Mouse (Mus musculus) MEL (cell line): Measurements from ENCODE around the gene Rasgrp3. TPM values are rescaled to one million over a fixed set of nuclear protein-coding genes. Genes with fewer than 3 reads are reported as not detected.

ENCODE experiments used
- DNase-seq: peaks from one replicate; pipeline ENCODE4 v3.0.0; 2011; ENCODE audit warnings: low read depth, low spot score
- H3K27ac ChIP-seq: 2 replicates; pipeline ENCODE4 v1.5.1; 2012; ENCODE audit warnings: low read depth, mild to moderate bottlenecking, control low read depth, low read length, moderate library complexity; ENCODE audit not compliant: control insufficient read depth
- H3K27me3 ChIP-seq, 2 experiments: fragments of 150-350 bp in 1 of 2; sonication (generic) in 1 of 2; 2 replicates each; pipeline ENCODE4 v1.6.1; 2012; ENCODE audit warnings: low read length in 2 of 2, mild to moderate bottlenecking in 2 of 2, improper control_type of control experiment in 1 of 2, moderate library complexity in 1 of 2; ENCODE audit not compliant: insufficient read depth in 2 of 2, control insufficient read depth in 1 of 2
- H3K36me3 ChIP-seq, 2 experiments: 2 replicates each; pipeline ENCODE4 v1.6.1; 2012 to 2014; ENCODE audit warnings: low read length in 2 of 2, improper control_type of control experiment in 1 of 2, inconsistent platforms in 1 of 2, mild to moderate bottlenecking in 1 of 2; ENCODE audit not compliant: insufficient read depth in 2 of 2, control insufficient read depth in 1 of 2
- H3K4me1 ChIP-seq, 2 experiments: fragments of 150-350 bp in 1 of 2; sonication (generic) in 1 of 2; 2 replicates each; pipeline ENCODE4 v1.6.1; 2012; ENCODE audit warnings: low read length in 2 of 2, improper control_type of control experiment in 1 of 2, mild to moderate bottlenecking in 1 of 2; ENCODE audit not compliant: insufficient read depth in 2 of 2, control insufficient read depth in 1 of 2
- H3K4me3 ChIP-seq, 2 experiments: fragments of 150-350 bp in 1 of 2; sonication (generic) in 1 of 2; 2 replicates each; pipeline ENCODE4 v1.5.1; 2012; ENCODE audit warnings: low read depth in 2 of 2, low read length in 2 of 2, mild to moderate bottlenecking in 2 of 2, moderate library complexity in 2 of 2, control low read depth in 1 of 2, improper control_type of control experiment in 1 of 2; ENCODE audit not compliant: control insufficient read depth in 1 of 2, insufficient read depth in 1 of 2
- H3K79me2 ChIP-seq: 2 replicates; pipeline ENCODE4 v1.6.1; 2012; ENCODE audit warnings: mild to moderate bottlenecking, low read length, moderate library complexity; ENCODE audit not compliant: control insufficient read depth, poor library complexity, insufficient read depth
- H3K9ac ChIP-seq: 2 replicates; pipeline ENCODE4 v1.6.1; 2012; ENCODE audit warnings: low read depth, mild to moderate bottlenecking, control low read depth, low read length, moderate library complexity; ENCODE audit not compliant: control insufficient read depth, poor library complexity, severe bottlenecking
- H3K9me3 ChIP-seq: fragments of 150-350 bp; sonication (generic); replicated peaks from 2 replicates; pipeline ENCODE4 v1.6.1; 2012; ENCODE audit warnings: mild to moderate bottlenecking, low read length, improper control_type of control experiment, moderate library complexity; ENCODE audit not compliant: insufficient read depth
- BHLHE40 ChIP-seq: IDR thresholded peaks from 2 replicates; pipeline ENCODE4 v1.6.1; 2012; ENCODE audit warnings: low read depth, mild to moderate bottlenecking, inconsistent platforms, low read length, improper control_type of control experiment, borderline replicate concordance
- CTCF ChIP-seq, 3 experiments: IDR thresholded peaks in 2 of 3; conservative IDR thresholded peaks in 1 of 3; 2 replicates each; pipeline ENCODE4 v1.5.1; 2011 to 2012; ENCODE audit warnings: low read length in 3 of 3, low read depth in 2 of 3, mild to moderate bottlenecking in 2 of 3, improper control_type of control experiment in 1 of 3, inconsistent platforms in 1 of 3, mixed read lengths in 1 of 3, moderate library complexity in 1 of 3; ENCODE audit not compliant: control insufficient read depth in 1 of 3, insufficient read depth in 1 of 3, poor library complexity in 1 of 3, severe bottlenecking in 1 of 3
- ELF1 ChIP-seq: IDR thresholded peaks from 2 replicates; pipeline ENCODE4 v1.6.1; 2014; ENCODE audit warnings: low read depth, mild to moderate bottlenecking, inconsistent platforms, low read length, improper control_type of control experiment, moderate library complexity
- ETS1 ChIP-seq: IDR thresholded peaks from 2 replicates; pipeline ENCODE4 v1.6.1; 2012; ENCODE audit warnings: low read depth, mild to moderate bottlenecking, inconsistent platforms, low read length, improper control_type of control experiment, moderate library complexity
- GATA1 ChIP-seq: IDR thresholded peaks from 2 replicates; pipeline ENCODE4 v1.6.1; 2011; ENCODE audit warnings: low read depth, low read length, improper control_type of control experiment
- JUND ChIP-seq: IDR thresholded peaks from 2 replicates; pipeline ENCODE4 v1.6.1; 2011; ENCODE audit warnings: low read depth, mild to moderate bottlenecking, improper control_type of control experiment, low read length
- MEF2A ChIP-seq: IDR thresholded peaks from 2 replicates; pipeline ENCODE4 v1.6.1; 2014; ENCODE audit warnings: low read depth, mild to moderate bottlenecking, inconsistent platforms, low read length, improper control_type of control experiment; ENCODE audit not compliant: poor library complexity, insufficient replicate concordance, severe bottlenecking; ENCODE audit errors: extremely low read depth
- MYC ChIP-seq: IDR thresholded peaks from 2 replicates; pipeline ENCODE4 v1.6.1; 2011; ENCODE audit warnings: low read depth, mild to moderate bottlenecking, low read length, improper control_type of control experiment, moderate library complexity
- NELFE ChIP-seq: IDR thresholded peaks from 2 replicates; pipeline ENCODE4 v1.6.1; 2011; ENCODE audit warnings: low read depth, low read length, improper control_type of control experiment
- NRF1 ChIP-seq: IDR thresholded peaks from 2 replicates; pipeline ENCODE4 v1.6.1; 2014; ENCODE audit warnings: low read depth, mild to moderate bottlenecking, inconsistent platforms, low read length, improper control_type of control experiment, moderate library complexity; ENCODE audit not compliant: poor library complexity, insufficient read depth, severe bottlenecking
- POLR2A ChIP-seq, 2 experiments: IDR thresholded peaks; 2 replicates each; pipeline ENCODE4 v1.6.1; 2011 to 2012; ENCODE audit warnings: low read length in 2 of 2, mild to moderate bottlenecking in 2 of 2, control low read depth in 1 of 2, improper control_type of control experiment in 1 of 2, low read depth in 1 of 2, moderate library complexity in 1 of 2; ENCODE audit not compliant: control insufficient read depth in 1 of 2, insufficient read depth in 1 of 2, poor library complexity in 1 of 2
- POLR2AphosphoS2 ChIP-seq: IDR thresholded peaks from 2 replicates; pipeline ENCODE4 v1.6.1; 2011; ENCODE audit warnings: low read length, improper control_type of control experiment
- RAD21 ChIP-seq: IDR thresholded peaks from 2 replicates; pipeline ENCODE4 v1.6.1; 2011; ENCODE audit warnings: mild to moderate bottlenecking, low read depth, low read length, improper control_type of control experiment
- RCOR1 ChIP-seq: IDR thresholded peaks from 2 replicates; pipeline ENCODE4 v1.6.1; 2012; ENCODE audit warnings: low read depth, mild to moderate bottlenecking, inconsistent platforms, low read length, improper control_type of control experiment
- SMC3 ChIP-seq: IDR thresholded peaks from 2 replicates; pipeline ENCODE4 v1.6.1; 2011; ENCODE audit warnings: low read depth, low read length, improper control_type of control experiment
- TAL1 ChIP-seq: IDR thresholded peaks from 2 replicates; pipeline ENCODE4 v1.6.1; 2012; ENCODE audit warnings: mild to moderate bottlenecking, inconsistent platforms, low read length, moderate library complexity, mixed read lengths
- TBP ChIP-seq: IDR thresholded peaks from 2 replicates; pipeline ENCODE4 v1.8.0; 2011; ENCODE audit warnings: low read depth, low read length, improper control_type of control experiment
- USF2 ChIP-seq, 2 experiments: IDR thresholded peaks; 2 replicates each; pipeline ENCODE4 v1.6.1; 2011 to 2012; ENCODE audit warnings: improper control_type of control experiment in 2 of 2, low read length in 2 of 2, borderline replicate concordance in 1 of 2, inconsistent platforms in 1 of 2, low read depth in 1 of 2, mild to moderate bottlenecking in 1 of 2; ENCODE audit not compliant: insufficient read depth in 1 of 2
- ZMIZ1 ChIP-seq: IDR thresholded peaks from 2 replicates; pipeline ENCODE4 v1.6.1; 2012; ENCODE audit warnings: low read depth, mild to moderate bottlenecking, inconsistent platforms, low read length, improper control_type of control experiment, moderate library complexity
- ZNF384 ChIP-seq: IDR thresholded peaks from 2 replicates; pipeline ENCODE4 v1.6.1; 2012; ENCODE audit warnings: low read depth, mild to moderate bottlenecking, inconsistent platforms, low read length, improper control_type of control experiment
- polyA plus RNA-seq, 2 experiments: library from polyadenylated mRNA; stranded (reverse) in 1 of 2; unstranded in 1 of 2; fragments of >175 nt in 1 of 2; fragments of >200 nt in 1 of 2; gene quantifications; 2 replicates each; pipeline versions ENCODE4 v1.2.1 to v1.2.4; 2012; ENCODE audit warnings: low replicate concordance in 2 of 2, low read depth in 1 of 2; ENCODE audit not compliant: insufficient read length in 2 of 2, insufficient read depth in 1 of 2, missing spikeins in 1 of 2
- total RNA-seq: library from RNA; depleted of rRNA; stranded (reverse); fragments of 300-350 nt; gene quantifications from 2 replicates; pipeline ENCODE4 v1.2.3, GENCODE M21; 2012

Rasgrp3 gene
- total and polyA plus RNA-seq, 3 experiments, result not detected

GRCm38 (mm10) chr17:75470885-75471610 lies 35.4 kb downstream of the Rasgrp3 start:
- Histone ChIP-seq H3K27me3 (no peaks in the 10 kb centered on the region), H3K4me1 (no peaks in the 10 kb centered on the region), H3K4me3 (no peak overlapping the region), H3K9me3 (no peaks in the 10 kb centered on the region), H3K9ac (no peak overlapping the region), H3K27ac (no peak overlapping the region), H3K36me3 (no peaks in the 10 kb centered on the region), H3K79me2 (no peaks in the 10 kb centered on the region)
- DNase-seq, result no peak
- no peak for TF ChIP-seq GATA1
- no peak for TF ChIP-seq MEF2A
- no peak for TF ChIP-seq NRF1
- no peak for TF ChIP-seq USF2 (IDR thresholded peaks at IDR 0.05; ENCODE audit: borderline replicate concordance in 1 of 2, insufficient read depth in 1 of 2, low read depth in 1 of 2, low read length in 2 of 2)
- TF ChIP-seq POLR2A (IDR thresholded peaks at IDR 0.05; ENCODE audit: control insufficient read depth in 1 of 2, insufficient read depth in 1 of 2, low read depth in 1 of 2, low read length in 2 of 2, poor library complexity in 1 of 2), result no peak
- TF ChIP-seq NELFE, result no peak
- no peak for TF ChIP-seq ELF1

DNA sequence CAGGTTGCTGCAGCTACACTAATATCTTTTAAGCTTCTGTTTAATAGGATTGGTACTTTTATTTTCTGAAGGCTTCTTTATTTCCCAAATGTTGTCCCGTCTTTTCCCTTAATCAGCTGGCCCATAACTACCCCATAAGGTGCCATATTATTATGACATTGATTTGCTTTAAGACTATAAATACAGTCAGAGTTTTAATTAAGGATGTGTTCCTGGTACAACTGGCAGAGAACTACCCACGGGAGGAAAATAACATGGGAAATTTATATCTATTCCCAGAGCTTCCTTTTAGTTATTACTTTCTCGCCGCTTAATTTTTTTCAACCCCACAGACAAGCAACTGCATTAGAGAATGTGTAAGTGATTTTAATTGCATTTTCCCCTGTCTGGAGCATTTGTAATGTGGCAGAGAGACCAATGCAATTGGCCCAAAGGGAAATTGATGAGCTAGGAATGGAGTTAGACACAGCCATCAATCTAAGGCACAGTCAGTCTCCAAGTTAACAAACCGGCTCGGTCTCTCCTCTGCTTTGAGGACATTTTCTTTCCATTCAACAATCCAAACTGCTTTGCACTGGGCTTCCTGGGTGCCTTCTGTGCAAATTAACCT lies 36.1 kb downstream of the Rasgrp3 start:
- no peak overlapping the region for H3K27ac ChIP-seq
- no peak for DNase-seq
- no peaks in the 10 kb centered on the region for H3K79me2 ChIP-seq
- no peaks in the 10 kb centered on the region for H3K4me1 ChIP-seq
- no peaks in the 10 kb centered on the region for H3K9me3 ChIP-seq
- H3K27me3 ChIP-seq, result no peaks in the 10 kb centered on the region
- no peaks in the 10 kb centered on the region for H3K36me3 ChIP-seq
- no peak overlapping the region for H3K4me3 ChIP-seq
- TF ChIP-seq ZNF384 (no peak), MYC (no peak), JUND (no peak), ZMIZ1 (no peak), SMC3 (no peak), ETS1 (no peak), TAL1 (no peak), CTCF (IDR thresholded peaks at IDR 0.05 in 2 of 3, conservative IDR thresholded peaks at IDR 0.05 in 1 of 3; ENCODE audit: control insufficient read depth in 1 of 3, insufficient read depth in 1 of 3, low read depth in 2 of 3, low read length in 3 of 3, poor library complexity in 1 of 3, severe bottlenecking in 1 of 3) (no peak), RAD21 (no peak), NELFE (no peak), POLR2AphosphoS2 (no peak), BHLHE40 (no peak), TBP (no peak), ELF1 (no peak), RCOR1 (no peak)
- H3K9ac ChIP-seq, result no peak overlapping the region
